Mouse (Mus musculus): ENCODE measurements around the gene Kdm7a.

DNA sequence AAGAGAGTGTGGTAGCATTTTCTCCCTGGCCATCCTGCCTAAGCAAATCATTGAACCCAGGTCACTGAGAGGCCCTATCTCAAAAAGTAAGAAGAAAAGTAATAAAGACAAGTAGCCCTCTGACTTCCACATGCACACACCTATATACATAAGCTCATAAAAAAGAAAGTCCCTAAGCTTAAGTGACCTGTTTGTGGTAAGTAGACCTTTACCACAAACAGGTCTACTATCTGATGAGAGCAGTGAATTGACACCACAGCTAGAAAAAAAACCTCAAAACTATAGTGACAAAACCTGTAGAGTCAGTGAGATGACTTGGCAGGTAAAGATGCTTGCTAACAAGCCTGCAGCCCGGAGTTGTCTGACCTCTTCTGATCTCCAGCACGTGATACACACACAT lies 11.4 kb upstream of the Kdm7a start:
- TF ChIP-seq POLR2A (IDR thresholded peaks at IDR 0.05; ENCODE audit: extremely low read depth, insufficient read depth, low read length) (no peak), CTCF (IDR thresholded peaks at IDR 0.05; ENCODE audit: low read depth, low read length) (no peak)
